Mouse (Mus musculus): Measurements from ENCODE around the gene Dst. TPM values are rescaled to one million over a fixed set of nuclear protein-coding genes. Genes with fewer than 3 reads are reported as not detected.

Dst gene
- polyA plus RNA-seq, 1 experiment from 2014 or later = 35.2 TPM

- WGBS = 36% methylated on average over 4 of the region's 4 CpGs
- H3K27ac ChIP-seq (replicated peaks) = peak overlapping the region; percentile 26; the same call in 1 of the 2 replicates
- peak; percentile 72 for ATAC-seq (replicated peaks)
Measured at GRCm38 (mm10) chr1:34097640-34098039, 189.6 kb downstream of the Dst start.

GRCm38 (mm10) chr1:34099439-34099838 lies 191.4 kb downstream of the Dst start:
- Histone ChIP-seq H3K4me2 (replicated peaks) (no peak overlapping the region), H3K27me3 (no peaks in the 10 kb centered on the region), H3K4me1 (peaks cover 41% of the 10 kb centered on the region), H3K27ac (replicated peaks) (peak overlapping the region; percentile 23; the same call in 1 of the 2 replicates), H3K9me3 (no peaks in the 10 kb centered on the region), H3K9ac (replicated peaks) (no peak overlapping the region), H3K4me3 (no peak overlapping the region), H3K36me3 (no peaks in the 10 kb centered on the region)
- 21% methylated on average over 3 of the region's 3 CpGs for WGBS
- ATAC-seq (replicated peaks) = peak; percentile 67

More at GRCm38 (mm10) chr1:34097640-34098039, 189.6 kb downstream of the Dst start:
- H3K9me3 ChIP-seq = no peaks in the 10 kb centered on the region
- no peak overlapping the region for H3K4me2 ChIP-seq (replicated peaks)
- H3K9ac ChIP-seq (replicated peaks) = no peak overlapping the region
- no peaks in the 10 kb centered on the region for H3K27me3 ChIP-seq
- H3K36me3 ChIP-seq = no peaks in the 10 kb centered on the region
- H3K4me3 ChIP-seq = no peak overlapping the region
- H3K4me1 ChIP-seq = peaks cover 37% of the 10 kb centered on the region

GRCm38 (mm10) chr1:34100385-34100784 lies 192.4 kb downstream of the Dst start:
- no peak for ATAC-seq (replicated peaks)
- Histone ChIP-seq H3K4me3 (no peak overlapping the region), H3K9ac (replicated peaks) (no peak overlapping the region), H3K36me3 (no peaks in the 10 kb centered on the region), H3K27ac (replicated peaks) (no peak overlapping the region), H3K4me1 (peaks cover 44% of the 10 kb centered on the region), H3K27me3 (no peaks in the 10 kb centered on the region), H3K9me3 (no peaks in the 10 kb centered on the region), H3K4me2 (replicated peaks) (no peak overlapping the region)
- 26% methylated on average over 4 of the region's 4 CpGs for WGBS

- H3K4me2 ChIP-seq (replicated peaks) = no peak overlapping the region
- no peaks in the 10 kb centered on the region for H3K27me3 ChIP-seq
- H3K9me3 ChIP-seq = no peaks in the 10 kb centered on the region
- no peak overlapping the region for H3K4me3 ChIP-seq
- peaks cover 44% of the 10 kb centered on the region for H3K4me1 ChIP-seq
- no peaks in the 10 kb centered on the region for H3K36me3 ChIP-seq
- 91% methylated on average over 2 of the region's 2 CpGs for WGBS
- H3K9ac ChIP-seq (replicated peaks) = no peak overlapping the region
- no peak for ATAC-seq (replicated peaks)
- H3K27ac ChIP-seq (replicated peaks) = no peak overlapping the region
Measured at GRCm38 (mm10) chr1:34102604-34103003, 194.6 kb downstream of the Dst start.

- WGBS = 54% methylated on average over 3 of the region's 3 CpGs
Measured at GRCm38 (mm10) chr1:34103176-34103575, 195.2 kb downstream of the Dst start.

GRCm38 (mm10) chr1:34103713-34104172 lies 195.7 kb downstream of the Dst start:
- no peaks in the 10 kb centered on the region for H3K27me3 ChIP-seq
- H3K4me1 ChIP-seq = peaks cover 34% of the 10 kb centered on the region
- no peak for ATAC-seq (replicated peaks)
- peak overlapping the region; percentile 9; the same call in 1 of the 2 replicates for H3K27ac ChIP-seq (replicated peaks)
- no peaks in the 10 kb centered on the region for H3K9me3 ChIP-seq
- no peak overlapping the region for H3K4me2 ChIP-seq (replicated peaks)
- 3% methylated on average over 3 of the region's 3 CpGs for WGBS
- H3K4me3 ChIP-seq = no peak overlapping the region
- no peaks in the 10 kb centered on the region for H3K36me3 ChIP-seq
- no peak overlapping the region for H3K9ac ChIP-seq (replicated peaks)

More at GRCm38 (mm10) chr1:34103176-34103575, 195.2 kb downstream of the Dst start:
- ATAC-seq (replicated peaks) = no peak
- Histone ChIP-seq H3K4me3 (no peak overlapping the region), H3K4me2 (replicated peaks) (no peak overlapping the region), H3K9ac (replicated peaks) (no peak overlapping the region), H3K4me1 (peaks cover 38% of the 10 kb centered on the region), H3K27ac (replicated peaks) (no peak overlapping the region), H3K27me3 (no peaks in the 10 kb centered on the region), H3K36me3 (no peaks in the 10 kb centered on the region), H3K9me3 (no peaks in the 10 kb centered on the region)

- ATAC-seq (replicated peaks) = no peak
- no peak overlapping the region for H3K27ac ChIP-seq (replicated peaks)
- H3K4me1 ChIP-seq = peaks cover 27% of the 10 kb centered on the region
- H3K4me2 ChIP-seq (replicated peaks) = no peak overlapping the region
- no peak overlapping the region for H3K9ac ChIP-seq (replicated peaks)
- H3K9me3 ChIP-seq = no peaks in the 10 kb centered on the region
- H3K4me3 ChIP-seq = no peak overlapping the region
- H3K27me3 ChIP-seq = no peaks in the 10 kb centered on the region
- WGBS = 28% methylated on average over 8 of the region's 8 CpGs
- H3K36me3 ChIP-seq = no peaks in the 10 kb centered on the region
Measured at GRCm38 (mm10) chr1:34104846-34105245, 196.8 kb downstream of the Dst start.

GRCm38 (mm10) chr1:34106606-34107005 lies 198.6 kb downstream of the Dst start:
- no peaks in the 10 kb centered on the region for H3K36me3 ChIP-seq
- WGBS = 10% methylated on average over 8 of the region's 8 CpGs
- ATAC-seq (replicated peaks) = no peak
- H3K4me3 ChIP-seq = no peak overlapping the region
- no peak overlapping the region for H3K27ac ChIP-seq (replicated peaks)
- no peak overlapping the region for H3K4me2 ChIP-seq (replicated peaks)
- H3K27me3 ChIP-seq = no peaks in the 10 kb centered on the region
- no peaks in the 10 kb centered on the region for H3K9me3 ChIP-seq
- no peak overlapping the region for H3K9ac ChIP-seq (replicated peaks)
- H3K4me1 ChIP-seq = peaks cover 23% of the 10 kb centered on the region

- no peak overlapping the region for H3K4me2 ChIP-seq (replicated peaks)
- H3K9me3 ChIP-seq = no peaks in the 10 kb centered on the region
- H3K36me3 ChIP-seq = no peaks in the 10 kb centered on the region
- ATAC-seq (replicated peaks) = no peak
- H3K4me1 ChIP-seq = peaks cover 23% of the 10 kb centered on the region
- H3K9ac ChIP-seq (replicated peaks) = no peak overlapping the region
- no peak overlapping the region for H3K27ac ChIP-seq (replicated peaks)
- WGBS = 30% methylated on average over 8 of the region's 8 CpGs
- H3K27me3 ChIP-seq = no peaks in the 10 kb centered on the region
- H3K4me3 ChIP-seq = no peak overlapping the region
Measured at GRCm38 (mm10) chr1:34107076-34107475, 199.1 kb downstream of the Dst start.

- Histone ChIP-seq H3K27me3 (no peaks in the 10 kb centered on the region), H3K36me3 (no peaks in the 10 kb centered on the region), H3K4me2 (replicated peaks) (no peak overlapping the region), H3K9me3 (no peaks in the 10 kb centered on the region), H3K27ac (replicated peaks) (no peak overlapping the region), H3K4me1 (peaks cover 15% of the 10 kb centered on the region), H3K9ac (replicated peaks) (no peak overlapping the region), H3K4me3 (no peak overlapping the region)
- ATAC-seq (replicated peaks) = no peak
- WGBS = 78% methylated on average over 6 of the region's 6 CpGs
Measured at GRCm38 (mm10) chr1:34109599-34110210, 201.7 kb downstream of the Dst start.

GRCm38 (mm10) chr1:34110862-34111261 lies 202.8 kb downstream of the Dst start:
- 77% methylated on average over 2 of the region's 2 CpGs for WGBS
- H3K4me1 ChIP-seq = peaks cover 13% of the 10 kb centered on the region

GRCm38 (mm10) chr1:34111954-34112353 lies 203.9 kb downstream of the Dst start:
- no peak for ATAC-seq (replicated peaks)
- no peak overlapping the region for H3K9ac ChIP-seq (replicated peaks)
- WGBS = 79% methylated on average over 2 of the region's 2 CpGs

More at GRCm38 (mm10) chr1:34110862-34111261, 202.8 kb downstream of the Dst start:
- Histone ChIP-seq H3K4me2 (replicated peaks) (no peak overlapping the region), H3K9ac (replicated peaks) (no peak overlapping the region), H3K9me3 (no peaks in the 10 kb centered on the region), H3K27ac (replicated peaks) (no peak overlapping the region), H3K4me3 (no peak overlapping the region), H3K36me3 (no peaks in the 10 kb centered on the region), H3K27me3 (no peaks in the 10 kb centered on the region)
- no peak for ATAC-seq (replicated peaks)

GRCm38 (mm10) chr1:34116444-34116843 lies 208.4 kb downstream of the Dst start:
- Histone ChIP-seq H3K4me2 (replicated peaks) (no peak overlapping the region), H3K36me3 (no peaks in the 10 kb centered on the region), H3K4me3 (no peak overlapping the region), H3K27me3 (no peaks in the 10 kb centered on the region), H3K27ac (replicated peaks) (no peak overlapping the region), H3K4me1 (peaks cover 6% of the 10 kb centered on the region; the same call in 1 of the 2 replicates), H3K9ac (replicated peaks) (no peak overlapping the region), H3K9me3 (no peaks in the 10 kb centered on the region)
- no peak for ATAC-seq (replicated peaks)
- WGBS = 72% methylated on average over 11 of the region's 11 CpGs

More at GRCm38 (mm10) chr1:34111954-34112353, 203.9 kb downstream of the Dst start:
- Histone ChIP-seq H3K27ac (replicated peaks) (no peak overlapping the region), H3K4me1 (peaks cover 4% of the 10 kb centered on the region), H3K36me3 (no peaks in the 10 kb centered on the region), H3K9me3 (no peaks in the 10 kb centered on the region), H3K27me3 (no peaks in the 10 kb centered on the region), H3K4me3 (no peak overlapping the region), H3K4me2 (replicated peaks) (no peak overlapping the region)
